Mouse (Mus musculus) MEL (cell line): Measurements from ENCODE around the gene Sipa1l1.

Source experiments
- CHD2 ChIP-seq: IDR thresholded peaks from 2 replicates; pipeline ENCODE4 v1.6.1; 2011; ENCODE audit warnings: low read length, improper control_type of control experiment
- CTCF ChIP-seq, 3 experiments: IDR thresholded peaks in 2 of 3; conservative IDR thresholded peaks in 1 of 3; 2 replicates each; pipeline ENCODE4 v1.5.1; 2011 to 2012; ENCODE audit warnings: low read length in 3 of 3, low read depth in 2 of 3, mild to moderate bottlenecking in 2 of 3, improper control_type of control experiment in 1 of 3, inconsistent platforms in 1 of 3, mixed read lengths in 1 of 3, moderate library complexity in 1 of 3; ENCODE audit not compliant: control insufficient read depth in 1 of 3, insufficient read depth in 1 of 3, poor library complexity in 1 of 3, severe bottlenecking in 1 of 3
- EP300 ChIP-seq, 2 experiments: IDR thresholded peaks; 2 replicates each; pipeline ENCODE4 v1.6.1; 2011; ENCODE audit warnings: improper control_type of control experiment in 2 of 2, low read length in 2 of 2, low read depth in 1 of 2, mild to moderate bottlenecking in 1 of 2
- KAT2A ChIP-seq: conservative IDR thresholded peaks from 2 replicates; pipeline ENCODE4 v1.6.1; 2012; ENCODE audit warnings: low read depth, low read length, improper control_type of control experiment, inconsistent platforms
- MAX ChIP-seq: IDR thresholded peaks from 2 replicates; pipeline ENCODE4 v1.6.1; 2011; ENCODE audit warnings: low read length, improper control_type of control experiment
- NELFE ChIP-seq: IDR thresholded peaks from 2 replicates; pipeline ENCODE4 v1.6.1; 2011; ENCODE audit warnings: low read depth, low read length, improper control_type of control experiment
- POLR2A ChIP-seq, 2 experiments: IDR thresholded peaks; 2 replicates each; pipeline ENCODE4 v1.6.1; 2011 to 2012; ENCODE audit warnings: low read length in 2 of 2, mild to moderate bottlenecking in 2 of 2, control low read depth in 1 of 2, improper control_type of control experiment in 1 of 2, low read depth in 1 of 2, moderate library complexity in 1 of 2; ENCODE audit not compliant: control insufficient read depth in 1 of 2, insufficient read depth in 1 of 2, poor library complexity in 1 of 2
- TCF12 ChIP-seq: IDR thresholded peaks from 2 replicates; pipeline ENCODE4 v1.6.1; 2014; ENCODE audit warnings: low read depth, mild to moderate bottlenecking, inconsistent platforms, low read length, improper control_type of control experiment, moderate library complexity

GRCm38 (mm10) chr12:82387647-82388046 is 218.5 kb downstream of the Sipa1l1 start:
- TF ChIP-seq CTCF (IDR thresholded peaks at IDR 0.05 in 2 of 3, conservative IDR thresholded peaks at IDR 0.05 in 1 of 3; ENCODE audit: control insufficient read depth in 1 of 3, insufficient read depth in 1 of 3, low read depth in 2 of 3, low read length in 3 of 3, poor library complexity in 1 of 3, severe bottlenecking in 1 of 3) (no peak), MAX (no peak), TCF12 (no peak), CHD2 (no peak), KAT2A (no peak), NELFE (no peak), EP300 (IDR thresholded peaks at IDR 0.05; ENCODE audit: low read depth in 1 of 2, low read length in 2 of 2) (no peak), POLR2A (IDR thresholded peaks at IDR 0.05; ENCODE audit: control insufficient read depth in 1 of 2, insufficient read depth in 1 of 2, low read depth in 1 of 2, low read length in 2 of 2, poor library complexity in 1 of 2) (no peak)
